Comparison of ENCODE assay signal across 11 mouse cellular contexts in the genomic region with DNA sequence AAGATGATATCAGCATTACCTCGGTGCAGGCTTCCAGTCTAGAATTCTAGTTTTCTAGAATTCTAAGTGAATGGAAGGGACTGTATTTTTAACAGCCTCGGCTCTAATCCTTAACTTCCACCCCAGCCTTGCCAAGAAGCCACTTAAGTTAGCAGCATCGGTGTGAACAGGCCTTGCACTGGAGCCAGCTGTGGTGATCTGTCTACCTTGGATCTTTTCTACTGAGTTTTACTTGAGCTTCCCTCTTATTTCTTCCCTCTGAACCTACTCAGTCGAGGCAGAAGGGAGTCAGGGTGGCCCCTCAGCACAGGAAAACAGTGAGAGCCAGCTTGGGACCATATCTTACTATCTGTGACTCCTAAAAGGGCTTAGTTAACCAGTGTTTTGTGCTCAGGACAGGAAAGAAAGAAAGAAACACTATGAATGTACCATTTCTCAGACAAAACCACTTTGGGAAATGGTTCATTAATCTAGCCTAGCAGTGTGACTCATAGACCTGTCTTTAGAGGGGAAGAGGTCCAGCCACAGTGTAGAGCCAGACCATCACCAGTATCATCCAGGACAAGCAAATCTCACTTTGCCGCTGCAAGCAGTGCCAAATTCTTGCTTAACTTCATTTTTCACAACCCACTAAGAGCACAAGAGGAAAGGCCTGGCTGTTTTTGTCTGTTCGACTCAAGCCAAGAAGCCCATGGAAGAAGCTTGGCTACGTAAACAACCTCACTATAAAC.
DNase-seq lines count a peak whose midpoint lies in the region; ATAC-seq and TF ChIP-seq lines count a peak whose summit lies in the region.
"Had no signal": no experiment of that assay in that cellular context is flagged by ENCODE, and none has a peak within 500 bp of the region (broad histone marks: within the 10 kb centered on the region; RNA-seq: fewer than 3 reads in every experiment).

No protein-coding gene starts in this region.

- no peak overlapping the region for H3K4me2 ChIP-seq in heart, postnatal 0 days (ENCODE audit: low read depth, low read length)
- no peak overlapping the region for H3K4me2 ChIP-seq in stomach, embryonic 14.5 days (replicated peaks; ENCODE audit: low read depth, low read length)

- TF ChIP-seq EP300 in heart, postnatal 0 days (IDR thresholded peaks at IDR 0.05; ENCODE audit: low read depth): no peak

- 64% methylated on average over 7 of the region's 7 CpGs for WGBS in heart, postnatal 0 days
- 55% methylated on average over 7 of the region's 7 CpGs for WGBS in stomach, embryonic 14.5 days

- intact Hi-C loops in left cerebral cortex, adult 2 months (cut with DNase I): loop anchor here (5.0 kb wide), 1 partner anchor 67 kb away; a partner anchor contains a TSS
- intact Hi-C loops in left cerebral cortex, postnatal 25 days (cut with DNase I): loop anchor here (5.0 kb wide), 2 partner anchors 38 to 67 kb away; a partner anchor contains a TSS

- peaks cover 19% of the 10 kb centered on the region for H3K4me1 ChIP-seq in heart, postnatal 0 days (ENCODE audit: control insufficient read depth, insufficient read depth)
- peaks cover 20% of the 10 kb centered on the region; the same call in 1 of the 2 replicates for H3K4me1 ChIP-seq in stomach, embryonic 14.5 days (ENCODE audit: control insufficient read depth, insufficient read depth, low read length)

- ATAC-seq in heart, postnatal 0 days (ENCODE audit: insufficient read depth, low read depth): no peak; the same call in 1 of the 2 replicates
- no peak for ATAC-seq in stomach, embryonic 14.5 days (ENCODE audit: insufficient number of reproducible peaks, insufficient read depth, low FRiP score, low read depth)
- ATAC-seq: liver, postnatal 0 days had no signal

- no peaks in the 10 kb centered on the region for H3K36me3 ChIP-seq in heart, postnatal 0 days (replicated peaks; ENCODE audit: control insufficient read depth, insufficient read depth, low read length)
- H3K36me3 ChIP-seq in stomach, embryonic 14.5 days (ENCODE audit: control insufficient read depth, insufficient read depth, low read length): no peaks in the 10 kb centered on the region
- H3K36me3 ChIP-seq: hindbrain, embryonic 10.5 days had no signal

- H3K9ac ChIP-seq in heart, postnatal 0 days (replicated peaks; ENCODE audit: low read depth, low read length): no peak overlapping the region
- no peak overlapping the region for H3K9ac ChIP-seq in stomach, embryonic 14.5 days (replicated peaks; ENCODE audit: low read depth, low read length)
- H3K9ac ChIP-seq: liver, postnatal 0 days had no signal

- H3K27me3 ChIP-seq in heart, postnatal 0 days (ENCODE audit: control insufficient read depth, insufficient read depth, low read length): no peaks in the 10 kb centered on the region
- H3K27me3 ChIP-seq in stomach, embryonic 14.5 days (ENCODE audit: control insufficient read depth, insufficient read depth, low read length): no peaks in the 10 kb centered on the region

- TF ChIP-seq CTCF in left cerebral cortex, adult 2 months (IDR thresholded peaks at IDR 0.05): no peak
- no peak for TF ChIP-seq CTCF in heart, postnatal 0 days (IDR thresholded peaks at IDR 0.05; ENCODE audit: low read depth)

- H3K9me3 ChIP-seq in heart, postnatal 0 days (replicated peaks; ENCODE audit: control insufficient read depth, low read length): no peaks in the 10 kb centered on the region
- H3K9me3 ChIP-seq in stomach, embryonic 14.5 days (ENCODE audit: control insufficient read depth, low read depth, low read length): no peaks in the 10 kb centered on the region
- H3K9me3 ChIP-seq: hindbrain, embryonic 10.5 days had no signal

- DNase-seq in left cerebral cortex, adult 2 months (ENCODE audit: extremely low spot score in 1 of 2, low spot score in 2 of 2): no peak
- DNase-seq in left cerebral cortex, postnatal 25 days (ENCODE audit: low spot score in 2 of 2): no peak
- DNase-seq in adrenal gland, postnatal 14 days: peak; percentile 53
- DNase-seq in heart, postnatal 0 days (ENCODE audit: low spot score): no peak
- DNase-seq in cerebellum, postnatal 25 days: no peak
- no peak for DNase-seq in layer of hippocampus, adult 9-10 months (ENCODE audit: low spot score)
- DNase-seq: cerebellum, adult 9-11 months; liver, postnatal 0 days had no signal

- peak overlapping the region; percentile 40; the same call in 1 of the 2 replicates for H3K27ac ChIP-seq in left cerebral cortex, adult 2 months
- H3K27ac ChIP-seq in heart, postnatal 0 days (ENCODE audit: low read depth): peak overlapping the region; percentile 46; the same call in 1 of the 2 replicates
- H3K27ac ChIP-seq in stomach, embryonic 14.5 days (ENCODE audit: low read length): peak overlapping the region; percentile 56; the same call in 1 of the 2 replicates
- H3K27ac ChIP-seq: hindbrain, embryonic 10.5 days had no signal

- no peak overlapping the region for H3K4me3 ChIP-seq in left cerebral cortex, adult 2 months
- no peak overlapping the region for H3K4me3 ChIP-seq in heart, postnatal 0 days (ENCODE audit: low read depth, low read length)
- no peak overlapping the region for H3K4me3 ChIP-seq in stomach, embryonic 14.5 days (ENCODE audit: low read depth, low read length)
- H3K4me3 ChIP-seq: erythroblast, embryonic 14.5 days; hindbrain, embryonic 10.5 days had no signal
